Mouse (Mus musculus) left cerebral cortex, postnatal 36 days (tissue): ENCODE measurements around the gene Zfp64. TPM values are rescaled to one million over a fixed set of nuclear protein-coding genes. Genes with fewer than 3 reads are reported as not detected.
"Not testable (repeated sequence)": the region's sequence is repeated elsewhere in the genome, so short reads cannot be mapped to it uniquely, and the experiment has no call there.

Experiments
- DNase-seq, 2 experiments: peaks; one replicate each; pipeline ENCODE4 v3.0.0; 2021 to 2022; ENCODE audit warnings: low spot score in 2 of 2, mixed read lengths in 1 of 2
- intact Hi-C: fragments of 180-260 bp; cut with DNase I; formaldehyde crosslinking; loops from one replicate; pipeline ENCODE4 v1.15.1; 2025
- total RNA-seq, 2 experiments: library from RNA; stranded (reverse); gene quantifications; 2 replicates each; pipeline ENCODE4 v1.2.3; 2021

The Zfp64 gene
- total RNA-seq, 2 experiments from 2014 or later: 15.9 to 17.9 TPM

DNA sequence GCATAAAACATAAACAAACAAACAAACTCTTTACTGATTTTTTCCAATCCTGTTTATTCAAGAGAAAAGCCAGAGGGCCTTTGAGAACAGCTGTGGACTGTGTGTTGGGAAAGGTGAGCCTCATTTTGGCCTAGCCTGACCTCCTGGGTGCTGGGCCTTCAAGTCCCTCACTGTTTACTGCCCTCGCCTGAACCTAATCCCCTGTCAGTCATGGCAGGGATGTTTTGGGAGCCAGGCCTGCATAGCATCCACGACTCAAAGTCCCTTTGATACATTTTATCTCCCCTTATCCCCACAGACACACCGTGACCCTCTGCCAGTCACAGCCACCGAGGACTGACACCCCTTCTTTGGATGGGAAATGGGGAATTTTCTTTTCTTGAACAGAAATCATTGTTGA lies 92.7 kb downstream of the Zfp64 start:
- intact Hi-C loops: no loop called here
- DNase-seq: no peak

DNA sequence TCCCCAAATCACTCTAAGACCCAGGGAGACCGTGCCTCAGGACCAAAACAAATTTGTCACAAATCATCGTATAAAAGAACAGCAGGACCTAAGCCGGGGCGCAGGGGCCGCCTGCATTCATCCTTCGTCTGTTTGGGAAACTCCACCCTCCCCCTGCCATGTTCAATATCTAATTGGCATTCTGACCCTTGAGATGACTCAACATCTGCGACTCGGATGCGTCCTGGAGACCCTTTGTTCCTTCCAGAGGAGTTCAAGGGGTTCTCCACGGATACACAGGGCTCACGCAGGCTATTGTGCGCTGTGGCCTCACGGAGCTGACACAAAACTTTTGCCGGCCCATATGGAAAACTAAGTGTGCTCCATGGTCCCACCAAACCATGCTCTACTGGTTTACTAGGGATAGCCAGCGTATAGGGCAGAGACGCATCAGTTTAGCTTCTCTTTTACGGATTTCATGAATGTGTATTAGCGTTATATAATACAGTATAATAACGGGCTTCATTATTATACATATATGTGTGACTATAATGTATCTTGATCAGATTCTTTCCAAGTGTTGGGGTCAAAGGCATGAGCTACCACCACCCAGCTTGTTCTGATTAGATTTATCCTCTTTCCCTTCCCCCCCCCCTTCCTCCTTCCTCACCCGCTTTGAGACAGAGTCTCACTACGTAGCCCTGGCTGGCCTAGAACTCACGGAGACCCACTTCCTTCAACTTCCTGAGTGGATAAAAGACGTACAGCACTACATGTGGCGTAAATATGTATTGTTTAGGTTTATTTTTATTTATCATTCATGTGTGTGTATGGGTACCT lies 94.3 kb downstream of the Zfp64 start:
- no peak for DNase-seq
- intact Hi-C loops: no loop called here

DNA sequence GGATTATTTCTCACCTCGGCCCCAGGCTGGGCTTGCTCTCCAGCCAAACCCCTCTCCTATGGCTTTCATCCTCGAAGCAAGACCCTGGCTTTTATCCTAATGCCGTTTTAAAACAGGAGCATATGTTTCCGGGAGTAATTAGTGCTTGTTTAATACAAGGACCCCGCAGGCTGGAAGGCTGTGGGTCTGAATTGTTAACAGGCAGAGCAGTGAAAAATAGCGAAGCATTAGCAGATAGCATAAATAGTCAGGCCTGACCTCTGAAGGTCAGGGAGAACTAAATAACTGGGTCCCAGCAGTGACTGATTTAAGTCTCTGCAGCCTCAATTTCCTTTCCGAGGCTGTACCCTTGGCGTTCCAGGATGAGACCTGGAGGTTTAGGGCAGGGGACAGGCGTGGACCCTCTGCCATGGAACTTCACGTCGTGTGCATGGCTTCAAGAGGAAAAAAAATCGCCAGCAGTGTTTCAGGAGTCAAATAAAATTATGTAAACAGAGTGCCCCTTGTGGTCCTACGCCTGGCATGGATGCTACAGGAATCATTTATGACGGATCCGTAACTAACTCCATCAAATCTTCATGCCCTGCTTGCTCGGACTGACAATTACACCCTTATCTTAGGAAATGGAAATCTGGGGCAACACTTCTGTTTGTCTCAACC lies 95.2 kb downstream of the Zfp64 start:
- DNase-seq: no peak
- intact Hi-C loops: no loop called here

DNA sequence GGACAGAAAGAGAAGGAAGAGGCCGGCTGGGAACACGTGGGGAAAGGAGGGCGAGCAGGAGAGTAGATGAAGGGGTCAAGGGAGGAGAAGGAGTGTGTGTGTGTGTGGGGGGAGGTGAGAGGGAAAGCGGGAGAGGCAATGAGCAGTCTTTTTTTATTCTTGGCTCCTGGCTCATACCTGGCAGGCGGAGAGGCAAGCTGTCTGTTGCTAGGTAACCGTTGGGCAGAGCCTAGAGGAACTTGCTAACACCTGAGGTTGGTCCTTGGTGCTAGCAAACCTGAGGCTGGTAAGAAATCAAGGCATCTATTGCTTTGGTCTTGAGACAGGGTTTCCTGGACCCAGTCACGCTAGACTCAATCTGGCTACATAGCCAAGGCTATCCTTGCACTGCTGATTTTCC lies 98.7 kb downstream of the Zfp64 start:
- intact Hi-C loops: no loop called here
- DNase-seq: no peak

DNA sequence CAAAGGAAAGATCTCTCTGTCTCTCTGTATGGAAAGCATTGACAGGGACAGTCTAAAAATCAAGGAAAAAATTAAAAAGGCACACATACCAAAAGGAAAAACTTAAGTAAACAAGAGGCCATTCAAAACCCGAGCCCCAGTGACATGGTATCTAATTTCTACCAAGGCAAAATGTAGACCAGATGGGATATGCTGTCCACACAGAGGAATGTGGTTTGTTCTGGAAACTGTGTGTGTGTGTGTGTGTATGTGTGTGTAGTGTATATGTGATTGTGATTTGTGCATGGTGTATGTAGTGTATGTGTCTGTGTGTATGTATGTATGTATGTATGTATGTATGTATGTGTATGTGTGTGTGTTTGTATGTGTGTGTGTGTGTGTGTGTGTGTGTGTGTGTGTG lies 100.6 kb downstream of the Zfp64 start:
- no peak for DNase-seq
- intact Hi-C loops: no loop called here

DNA sequence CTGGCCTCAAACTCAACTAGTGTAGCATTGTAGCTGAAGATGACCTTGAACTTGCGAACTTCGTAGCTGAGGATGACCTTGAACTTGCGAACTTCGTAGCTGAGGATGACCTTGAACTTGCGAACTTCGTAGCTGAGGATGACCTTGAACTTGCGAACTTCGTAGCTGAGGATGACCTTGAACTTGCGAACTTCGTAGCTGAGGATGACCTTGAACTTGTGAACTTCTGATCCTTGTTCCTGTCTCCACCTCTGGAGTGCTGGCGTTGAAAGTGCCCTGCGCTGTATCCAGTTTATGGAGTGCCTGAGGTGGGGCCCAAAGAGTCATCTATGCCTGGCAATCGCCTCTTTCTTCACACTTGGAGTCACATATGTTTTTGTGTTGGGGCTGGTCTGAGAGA lies 101.5 kb downstream of the Zfp64 start:
- DNase-seq, intact Hi-C loops: not testable (repeated sequence)

DNA sequence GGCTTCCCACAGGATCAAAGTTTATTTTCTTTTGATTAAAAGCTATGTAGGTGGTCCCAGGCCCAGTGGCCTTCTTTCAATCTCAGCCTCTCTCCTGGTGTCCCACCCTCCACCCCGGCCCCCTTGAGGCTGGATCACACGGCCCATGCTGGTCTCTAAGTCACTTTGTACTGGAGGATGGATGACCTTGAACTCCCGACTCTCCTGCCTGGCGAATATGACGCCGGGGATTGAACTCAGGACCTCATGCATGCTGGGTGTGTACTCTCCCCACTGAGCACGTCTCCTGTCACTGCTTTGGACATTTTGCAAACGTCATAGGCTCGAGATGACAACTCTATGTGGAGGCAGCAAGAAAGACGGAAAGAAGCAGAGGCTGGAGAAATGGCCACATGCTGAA lies 103.8 kb downstream of the Zfp64 start:
- intact Hi-C loops: no loop called here

DNA sequence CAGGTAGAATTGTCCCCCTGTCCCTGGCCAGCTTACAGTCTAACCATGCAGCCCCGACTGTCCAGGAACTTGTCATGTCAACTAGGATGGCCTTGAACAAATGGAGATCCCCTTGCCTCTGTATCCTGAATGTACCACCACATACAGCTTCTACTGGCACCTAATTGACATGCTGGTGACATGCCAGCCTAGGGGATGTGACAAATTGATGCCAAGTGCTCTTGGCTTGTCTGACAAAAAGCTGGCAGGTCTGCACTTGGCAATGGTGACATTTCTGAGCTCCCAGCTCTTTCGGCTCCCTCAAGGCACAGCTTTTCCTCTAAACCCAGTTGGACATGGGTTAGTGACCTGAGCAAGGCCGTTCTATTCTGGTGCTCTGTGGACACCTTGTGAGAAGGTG lies 106.8 kb downstream of the Zfp64 start:
- intact Hi-C loops: loop anchor here (10.0 kb wide), 1 partner anchor 84 kb away; the partner anchor contains the start of gene Sall4

More for the DNA sequence above, 103.8 kb downstream of the Zfp64 start:
- no peak for DNase-seq

DNA sequence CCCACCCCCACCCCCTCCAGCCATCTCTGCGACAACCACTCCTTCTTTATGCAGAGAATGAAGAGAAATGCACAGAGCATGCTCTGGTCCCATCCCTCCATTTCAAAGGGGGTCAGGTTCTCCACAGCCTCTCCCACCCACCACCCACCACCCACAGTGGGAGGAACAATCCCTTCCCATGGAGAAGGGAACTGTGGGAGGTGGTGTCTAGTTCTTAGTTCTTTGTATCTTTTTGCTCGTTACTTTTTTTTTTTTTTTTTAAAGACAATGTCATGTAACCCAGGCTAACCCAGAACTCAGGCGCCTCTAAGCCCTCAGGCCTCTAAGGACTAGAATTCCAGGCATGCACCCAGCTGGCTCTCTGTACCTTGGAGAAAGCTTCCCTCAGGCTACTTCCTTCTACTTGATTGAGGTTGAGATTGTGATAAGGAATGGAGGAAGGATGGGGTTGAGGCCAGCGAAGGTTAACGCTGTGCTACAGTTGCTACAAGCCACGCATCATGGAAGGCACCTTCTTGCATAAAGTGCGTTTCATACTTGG lies 109.1 kb downstream of the Zfp64 start:
- intact Hi-C loops: loop anchor here (10.0 kb wide), 1 partner anchor 81 kb away; the partner anchor contains the start of gene Sall4
- no peak for DNase-seq

More for the DNA sequence above, 106.8 kb downstream of the Zfp64 start:
- no peak for DNase-seq

Other genes with a start within 250 kb of the Zfp64 start
- gene Atp9a, start 213.2 kb downstream of the Zfp64 start, total RNA-seq: 100 to 1,000 TPM; 390 to 450 TPM
- gene Sall4, start 187.6 kb downstream of the Zfp64 start, total RNA-seq: under 1 TPM in 1 of 2 experiments, not detected in 1; 0.18 TPM